Mouse (Mus musculus) spleen, postnatal 36 days (tissue): ENCODE results near the gene Slc5a7.

ENCODE experiments used
- DNase-seq, 2 experiments: peaks; one replicate each; pipeline ENCODE4 v3.0.0; 2022; ENCODE audit warnings: low spot score in 2 of 2, mixed read lengths in 1 of 2

Gene Slc5a7

DNA sequence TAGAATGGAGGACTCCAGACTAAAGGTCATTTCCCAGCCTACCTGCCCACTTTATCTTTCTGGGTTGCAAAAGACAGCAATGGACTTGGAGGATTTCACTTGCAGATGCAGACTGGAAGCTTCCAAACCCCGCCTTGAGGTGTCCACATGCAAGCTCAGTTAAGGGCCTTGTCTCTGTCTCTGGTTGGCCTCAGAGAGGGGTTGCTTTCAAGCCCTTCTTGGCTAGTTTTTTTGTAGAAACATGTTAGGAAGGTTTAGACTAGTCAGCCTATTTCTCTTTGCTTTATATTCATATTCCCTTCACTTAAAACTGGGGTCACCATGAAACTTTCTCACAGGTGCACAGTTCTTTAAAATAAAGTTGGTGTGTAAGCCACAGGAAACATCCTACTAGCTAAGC lies at the start of gene Slc5a7:
Gene Slc5a7, minus strand, starts transcription at position 101 of the 400 bp plus-strand sequence.
- no peak for DNase-seq

DNA sequence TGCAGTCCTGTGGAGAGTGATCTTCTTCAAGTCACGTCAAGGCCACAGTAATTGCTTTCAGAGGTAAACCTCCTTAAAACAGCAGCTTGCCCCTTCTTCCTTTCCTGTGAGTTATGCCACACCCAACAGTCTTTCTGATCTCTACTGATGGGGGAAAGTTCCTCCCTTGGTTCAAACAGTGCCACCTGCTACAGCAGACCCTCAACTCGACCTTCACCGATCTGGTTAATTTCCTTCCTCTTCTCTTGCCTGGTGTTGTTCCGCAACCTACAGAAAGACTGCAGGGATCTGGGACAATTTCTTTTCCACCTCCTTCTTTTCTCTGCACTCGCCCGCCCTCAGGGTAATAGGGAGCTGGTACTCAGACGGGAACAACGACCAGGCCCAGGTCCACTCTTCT lies 48.8 kb upstream of the Slc5a7 start:
- DNase-seq: no peak

DNA sequence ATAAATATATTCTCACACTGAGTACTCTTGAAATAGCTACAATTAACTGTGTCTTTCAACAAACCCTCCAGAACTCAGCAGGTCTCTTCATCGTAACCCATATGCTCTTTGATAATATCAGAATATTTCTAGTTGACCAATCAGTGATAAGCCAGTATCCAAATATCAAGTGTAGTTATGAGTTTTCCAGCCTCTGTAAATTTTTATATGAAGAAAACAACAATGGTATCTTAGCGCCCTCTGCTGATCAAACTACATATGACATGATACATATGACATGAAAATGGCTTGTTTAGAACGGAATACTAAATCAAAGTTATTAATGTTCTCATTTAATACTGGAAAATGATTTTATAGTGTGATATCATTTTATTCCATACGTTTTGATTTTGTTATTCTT lies 44.6 kb upstream of the Slc5a7 start:
- DNase-seq: no peak

DNA sequence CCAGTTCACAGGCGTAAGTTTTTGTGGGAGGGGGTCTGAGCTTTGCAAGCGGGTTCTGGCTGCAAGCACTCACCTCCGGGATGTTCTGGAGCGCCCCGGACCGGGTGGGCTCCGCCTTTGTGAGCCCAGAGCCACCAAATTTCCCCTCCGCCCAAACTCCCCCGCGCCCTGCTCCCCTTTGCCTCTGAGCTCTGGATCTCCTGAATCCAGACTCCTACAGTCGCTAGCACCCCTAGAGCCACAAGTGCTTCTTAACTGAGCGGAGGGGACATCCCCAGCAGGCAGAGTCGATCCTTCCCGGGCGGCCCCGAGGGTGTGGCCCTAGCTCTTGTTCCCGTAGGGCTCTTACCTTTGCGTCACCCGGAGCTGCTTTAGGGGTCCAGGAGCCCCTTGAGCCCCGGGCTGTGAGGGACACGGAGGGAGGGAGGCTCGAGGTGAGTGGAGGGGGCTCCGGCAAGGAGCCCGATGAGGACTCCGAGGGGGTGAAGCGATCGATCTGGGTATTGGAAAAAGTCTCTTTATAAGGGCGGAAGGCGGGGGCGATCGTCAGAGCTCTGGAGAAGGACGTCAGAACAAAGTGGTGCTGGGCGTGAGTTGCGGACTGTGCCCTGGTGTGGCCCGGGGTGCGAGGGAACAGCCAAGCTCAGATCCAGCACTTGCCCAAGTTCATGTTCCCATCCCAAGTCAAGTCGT lies 456 bp downstream of the Slc5a7 start:
- DNase-seq: no peak

- no peak for DNase-seq
These were observed 48.1 kb downstream of the Slc5a7 start for GRCm38 (mm10) chr17:54250783-54251182.

GRCm38 (mm10) chr17:54243650-54244300 lies 55.1 kb downstream of the Slc5a7 start:
- no peak for DNase-seq

- no peak for DNase-seq
These were observed 59.4 kb downstream of the Slc5a7 start for GRCm38 (mm10) chr17:54239435-54239834.
